In the genomic region with DNA sequence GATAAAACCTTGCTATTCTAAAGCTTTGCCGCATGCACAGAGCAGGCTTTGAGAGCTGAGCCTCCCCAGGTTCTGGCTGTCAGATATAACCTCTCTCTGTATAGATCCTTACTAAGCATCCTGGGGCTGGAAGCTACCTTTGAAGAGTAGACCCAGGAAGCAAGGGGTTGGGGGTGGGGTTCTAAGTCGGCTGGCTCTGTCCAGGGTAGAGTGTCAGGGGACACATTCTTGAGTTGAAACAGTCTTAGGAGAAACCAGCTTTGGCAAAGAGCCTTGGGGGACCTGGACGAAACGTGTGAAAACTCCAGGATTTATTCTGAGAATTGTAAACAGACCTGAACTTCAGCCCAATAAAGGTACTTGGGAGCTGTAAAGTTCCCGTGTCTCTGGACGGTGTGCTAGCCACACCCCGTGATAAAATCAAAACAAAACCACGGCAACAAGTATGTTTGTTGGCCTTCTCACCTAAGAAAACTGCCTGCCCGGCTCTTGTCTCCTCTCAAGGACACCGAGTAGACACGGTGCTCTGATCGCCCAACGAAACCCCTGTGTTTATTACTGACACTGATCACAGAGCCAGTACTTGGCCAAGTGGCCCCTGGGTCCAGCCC, we compare ENCODE assay signal across 11 mouse cellular contexts. TPM values are rescaled to one million over a fixed set of nuclear protein-coding genes. Genes with fewer than 3 reads are reported as not detected.
DNase-seq lines count a peak whose midpoint lies in the region; ATAC-seq and TF ChIP-seq lines count a peak whose summit lies in the region.
"Had no signal": no experiment of that assay in that cellular context is flagged by ENCODE, and none has a peak within 500 bp of the region (broad histone marks: within the 10 kb centered on the region; RNA-seq: fewer than 3 reads in every experiment).

No protein-coding gene starts in this region.

- TF ChIP-seq POLR2A in lung, adult 2 months (IDR thresholded peaks at IDR 0.05; ENCODE audit: borderline replicate concordance, extremely low read depth, low read depth, low read length) = no peak
- TF ChIP-seq POLR2A in brain, embryonic 14.5 days (IDR thresholded peaks at IDR 0.05; ENCODE audit: borderline replicate concordance, extremely low read depth, insufficient read depth, insufficient read length, poor library complexity, severe bottlenecking) = no peak

- ATAC-seq in granulocyte monocyte progenitor cell, adult 5-6 weeks (replicated peaks; ENCODE audit: poor library complexity, severe bottlenecking) = no peak

- TF ChIP-seq CTCF in gastrocnemius, adult 2 months (IDR thresholded peaks at IDR 0.05) = no peak
- TF ChIP-seq CTCF in lung, adult 2 months (IDR thresholded peaks at IDR 0.05; ENCODE audit: insufficient read depth, low read length) = no peak
- no peak for TF ChIP-seq CTCF in brain, embryonic 14.5 days (IDR thresholded peaks at IDR 0.05; ENCODE audit: borderline replicate concordance, extremely low read depth, insufficient read depth, insufficient read length)

- 32% methylated on average over 13 of the region's 13 CpGs for WGBS in lung, adult 2 months

- no peak overlapping the region for H3K4me3 ChIP-seq in gastrocnemius, adult 2 months
- no peak overlapping the region for H3K4me3 ChIP-seq in lung, adult 2 months (replicated peaks; ENCODE audit: extremely low read depth, low read depth, low read length)
- H3K4me3 ChIP-seq: hindbrain, embryonic 13.5 days had no signal

- intact Hi-C loops in gastrocnemius, adult 2 months (cut with DNase I) = no loop called here
- intact Hi-C loops in gastrocnemius, postnatal 14 days (cut with DNase I; ENCODE audit: low total_unique reads) = no loop called here

- no peaks in the 10 kb centered on the region for H3K4me1 ChIP-seq in lung, adult 2 months (ENCODE audit: control insufficient read depth, insufficient read depth, low read length)

- H3K27ac ChIP-seq in gastrocnemius, adult 2 months = peak overlapping the region; percentile 12; the same call in 1 of the 2 replicates
- H3K27ac ChIP-seq: liver, embryonic 14.5 days had no signal

- no peak for DNase-seq in gastrocnemius, adult 2 months
- DNase-seq in gastrocnemius, postnatal 14 days = no peak
- peak; percentile 44 for DNase-seq in lung, adult 2 months
- DNase-seq in lung, postnatal 25 days (ENCODE audit: low spot score) = no peak
- peak; percentile 4 for DNase-seq in brain, embryonic 14.5 days (ENCODE audit: low read depth)
- peak; percentile 31 for DNase-seq in heart, postnatal 4 days
- no peak for DNase-seq in urinary bladder, adult 18-20 months (ENCODE audit: low spot score in 2 of 2)
- DNase-seq: kidney, postnatal 14 days had no signal

RNA-seq across cellular contexts. Expression of a gene that starts 26.9 kb away (rescaled TPM):
- total RNA-seq in gastrocnemius, adult 2 months (2021) = 10 to 100 TPM; 90.6 to 99.5 TPM
- total RNA-seq in gastrocnemius, postnatal 14 days (2021) = 10 to 100 TPM; 52.7 to 61.5 TPM
- polyA plus RNA-seq in lung, adult 2 months (2012; rRNA removed) = 100.0 and 107 TPM in 2 replicates
- 56.0 and 61.9 TPM in 2 replicates for polyA plus RNA-seq in brain, embryonic 14.5 days (2012; rRNA removed)
- 100 to 1,000 TPM; 103 to 108 TPM for total RNA-seq in heart, postnatal 4 days (2021)
- 17.6 and 33.4 TPM in 2 replicates for total RNA-seq in granulocyte monocyte progenitor cell, adult 5-6 weeks (2014; fragmentation: Nextera tagmentation)
- 9.0 and 17.2 TPM in 2 replicates for total RNA-seq in granulocyte monocyte progenitor cell, adult 5-6 weeks (2017)

RNA-seq across cellular contexts. Expression of a gene that starts 30.0 kb away (rescaled TPM):
- 10 to 100 TPM; 60.3 to 74.7 TPM for total RNA-seq in gastrocnemius, adult 2 months (2021)
- 10 to 100 TPM; 76.5 to 93.9 TPM for total RNA-seq in gastrocnemius, postnatal 14 days (2021)
- 38.3 and 46.6 TPM in 2 replicates for polyA plus RNA-seq in lung, adult 2 months (2012; rRNA removed)
- polyA plus RNA-seq in brain, embryonic 14.5 days (2012; rRNA removed) = 124 and 127 TPM in 2 replicates
- 100 to 1,000 TPM; 119 to 134 TPM for total RNA-seq in heart, postnatal 4 days (2021)
- total RNA-seq in granulocyte monocyte progenitor cell, adult 5-6 weeks (2014; fragmentation: Nextera tagmentation) = 106 and 112 TPM in 2 replicates
- 40.4 and 56.0 TPM in 2 replicates for total RNA-seq in granulocyte monocyte progenitor cell, adult 5-6 weeks (2017)

Comparison
In these comparisons a context has a peak if more than half of its experiments do, and no peak if none do; other contexts are left out.
1. DNase-seq: peak in lung, adult 2 months (single experiment), brain, embryonic 14.5 days (single experiment) and heart, postnatal 4 days (single experiment); none in gastrocnemius, adult 2 months (single experiment), gastrocnemius, postnatal 14 days (single experiment), lung, postnatal 25 days (single experiment) and urinary bladder, adult 18-20 months (0 of 2).